Comparison of ENCODE assay signal across 9 mouse cellular contexts in the genomic region with DNA sequence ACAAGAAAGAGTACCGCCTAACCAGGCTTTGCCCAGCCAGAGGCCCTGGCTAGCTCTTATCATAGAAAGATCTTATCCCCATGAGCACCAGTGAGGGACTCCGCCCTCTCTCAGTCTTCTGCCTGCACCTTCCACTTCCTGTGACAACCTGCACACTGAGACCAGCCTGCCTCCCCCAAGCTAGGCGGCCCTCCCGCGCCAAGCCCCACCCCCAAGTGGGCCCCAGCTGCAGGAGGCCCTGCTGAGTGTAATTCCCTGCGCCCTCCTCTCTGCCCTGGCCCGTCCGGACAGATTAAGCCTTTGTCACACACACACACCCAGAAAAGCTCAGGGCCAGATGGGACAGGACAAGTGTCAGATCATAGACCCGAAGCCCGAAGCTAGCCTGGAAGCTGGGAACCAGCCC. TPM values are rescaled to one million over a fixed set of nuclear protein-coding genes. Genes with fewer than 3 reads are reported as not detected.
DNase-seq lines count a peak whose midpoint lies in the region; ATAC-seq and TF ChIP-seq lines count a peak whose summit lies in the region.
"Had no signal": no experiment of that assay in that cellular context is flagged by ENCODE, and none has a peak within 500 bp of the region (broad histone marks: within the 10 kb centered on the region; RNA-seq: fewer than 3 reads in every experiment).

No protein-coding gene starts in this region.

- ATAC-seq in forebrain, embryonic 12.5 days (ENCODE audit: low FRiP score) = no peak
- ATAC-seq in forebrain, postnatal 0 days = no peak
- peak; percentile 78 for ATAC-seq in liver, embryonic 16.5 days (ENCODE audit: low read depth)

- no peak overlapping the region for H3K4me2 ChIP-seq in forebrain, embryonic 12.5 days
- H3K4me2 ChIP-seq in forebrain, postnatal 0 days (ENCODE audit: low read depth) = no peak overlapping the region
- H3K4me2 ChIP-seq in liver, embryonic 16.5 days (ENCODE audit: low read depth, low read length) = peak overlapping the region; percentile 99

- DNase-seq in forebrain, postnatal 0 days = no peak
- DNase-seq in CD8-positive naive resting alpha-beta T cell, adult 2 months (ENCODE audit: low read depth in 2 of 2, low spot score in 2 of 2) = peak; percentile 22 to 43
- peak; percentile 62 to 75 for DNase-seq in spleen, postnatal 10 days (ENCODE audit: low spot score in 2 of 2)
- DNase-seq in gastrocnemius, adult 2 months = no peak
- DNase-seq in layer of hippocampus, adult 2 months (ENCODE audit: low spot score in 2 of 2) = no peak

- H3K9ac ChIP-seq in forebrain, embryonic 12.5 days = no peak overlapping the region; the same call in 1 of the 2 replicates
- no peak overlapping the region for H3K9ac ChIP-seq in forebrain, postnatal 0 days
- peak overlapping the region; percentile 42 for H3K9ac ChIP-seq in liver, embryonic 16.5 days (ENCODE audit: low read depth, low read length)

- H3K27me3 ChIP-seq in forebrain, embryonic 12.5 days = peaks cover 28% of the 10 kb centered on the region
- no peaks in the 10 kb centered on the region for H3K27me3 ChIP-seq in forebrain, postnatal 0 days (ENCODE audit: insufficient read depth, low read length)
- H3K27me3 ChIP-seq in erythroblast, embryonic 14.5 days (ENCODE audit: control insufficient read depth) = peaks cover 13% of the 10 kb centered on the region
- peaks cover 13% of the 10 kb centered on the region for H3K27me3 ChIP-seq in liver, embryonic 16.5 days (ENCODE audit: control insufficient read depth, insufficient read depth, low read depth, low read length)

- H3K4me3 ChIP-seq in forebrain, embryonic 12.5 days (replicated peaks) = no peak overlapping the region
- H3K4me3 ChIP-seq in forebrain, postnatal 0 days (ENCODE audit: low read depth, low read length) = no peak overlapping the region
- H3K4me3 ChIP-seq in erythroblast, embryonic 14.5 days (replicated peaks) = peak overlapping the region; percentile 47
- H3K4me3 ChIP-seq in liver, embryonic 16.5 days (ENCODE audit: low read depth, low read length) = peak overlapping the region; percentile 31
- no peak overlapping the region for H3K4me3 ChIP-seq in gastrocnemius, adult 2 months
- no peak overlapping the region for H3K4me3 ChIP-seq in layer of hippocampus, adult 2 months

- no peaks in the 10 kb centered on the region for H3K9me3 ChIP-seq in forebrain, embryonic 12.5 days
- no peaks in the 10 kb centered on the region for H3K9me3 ChIP-seq in forebrain, postnatal 0 days (ENCODE audit: low read length)
- no peaks in the 10 kb centered on the region for H3K9me3 ChIP-seq in erythroblast, embryonic 14.5 days (ENCODE audit: control insufficient read depth, low read length)
- H3K9me3 ChIP-seq in liver, embryonic 16.5 days (replicated peaks; ENCODE audit: control insufficient read depth, low read length) = no peaks in the 10 kb centered on the region

- H3K27ac ChIP-seq in forebrain, embryonic 12.5 days = peak overlapping the region; percentile 51; the same call in 1 of the 2 replicates
- no peak overlapping the region for H3K27ac ChIP-seq in forebrain, postnatal 0 days (ENCODE audit: low read depth, low read length)
- peak overlapping the region; percentile 89 for H3K27ac ChIP-seq in liver, embryonic 16.5 days (ENCODE audit: low read length)
- no peak overlapping the region for H3K27ac ChIP-seq in gastrocnemius, adult 2 months
- H3K27ac ChIP-seq in layer of hippocampus, adult 2 months = no peak overlapping the region

- no peak for TF ChIP-seq CTCF in forebrain, postnatal 0 days (IDR thresholded peaks at IDR 0.05; ENCODE audit: low read depth)
- TF ChIP-seq CTCF in gastrocnemius, adult 2 months (IDR thresholded peaks at IDR 0.05) = no peak
- no peak for TF ChIP-seq CTCF in layer of hippocampus, adult 2 months (conservative IDR thresholded peaks at IDR 0.05)

- no peaks in the 10 kb centered on the region for H3K36me3 ChIP-seq in forebrain, embryonic 12.5 days (replicated peaks)
- no peaks in the 10 kb centered on the region for H3K36me3 ChIP-seq in forebrain, postnatal 0 days (ENCODE audit: insufficient read depth)
- H3K36me3 ChIP-seq in erythroblast, embryonic 14.5 days (ENCODE audit: control insufficient read depth) = peaks cover 25% of the 10 kb centered on the region
- H3K36me3 ChIP-seq in liver, embryonic 16.5 days (ENCODE audit: control insufficient read depth, insufficient read depth) = no peaks in the 10 kb centered on the region

- peaks cover 79% of the 10 kb centered on the region for H3K4me1 ChIP-seq in forebrain, embryonic 12.5 days
- no peaks in the 10 kb centered on the region for H3K4me1 ChIP-seq in forebrain, postnatal 0 days (ENCODE audit: insufficient read depth)
- peaks cover 97% of the 10 kb centered on the region for H3K4me1 ChIP-seq in erythroblast, embryonic 14.5 days (ENCODE audit: control insufficient read depth)
- peaks cover 89% of the 10 kb centered on the region for H3K4me1 ChIP-seq in liver, embryonic 16.5 days (ENCODE audit: control insufficient read depth, low read depth, low read length)

- 9% methylated on average over 10 of the region's 10 CpGs for WGBS in forebrain, embryonic 12.5 days
- WGBS in forebrain, postnatal 0 days = 27% methylated on average over 10 of the region's 10 CpGs
- 6% methylated on average over 10 of the region's 10 CpGs for WGBS in liver, embryonic 16.5 days (ENCODE audit: insufficient replicate concordance)

- intact Hi-C loops in gastrocnemius, adult 2 months (cut with DNase I) = no loop called here

RNA-seq across cellular contexts. Expression of a gene that starts 3.9 kb away (rescaled TPM):
- polyA plus RNA-seq in forebrain, embryonic 12.5 days (2016; fragmentation: Nextera tagmentation; extraction: Ambion mirVana) = 31.4 and 34.5 TPM in 2 replicates
- total RNA-seq in forebrain, postnatal 0 days (2014; rRNA removed) = 57.4 and 58.5 TPM in 2 replicates
- 20.5 and 28.0 TPM in 2 replicates for polyA plus RNA-seq in forebrain, postnatal 0 days (2015; fragmentation: Nextera tagmentation; extraction: Ambion mirVana)
- 0.99 and 1.1 TPM in 2 replicates for polyA plus RNA-seq in erythroblast, embryonic 14.5 days (2012)
- 3.9 and 4.3 TPM in 2 replicates for polyA plus RNA-seq in liver, embryonic 16.5 days (2015; fragmentation: Nextera tagmentation; extraction: Ambion mirVana)
- total RNA-seq in gastrocnemius, adult 2 months (2021) = 1 to 10 TPM; 1.0 to 1.2 TPM
- total RNA-seq in layer of hippocampus, adult 2 months (2021) = 10 to 100 TPM; 47.6 to 52.1 TPM

RNA-seq across cellular contexts. Expression of a gene that starts 33.3 kb away (rescaled TPM):
- not detected in 2 replicates for polyA plus RNA-seq in forebrain, embryonic 12.5 days (2016; fragmentation: Nextera tagmentation; extraction: Ambion mirVana)
- not detected in 2 replicates for total RNA-seq in forebrain, postnatal 0 days (2014; rRNA removed)
- not detected in 2 replicates for polyA plus RNA-seq in forebrain, postnatal 0 days (2015; fragmentation: Nextera tagmentation; extraction: Ambion mirVana)
- not detected in 2 replicates for polyA plus RNA-seq in erythroblast, embryonic 14.5 days (2012)
- polyA plus RNA-seq in liver, embryonic 16.5 days (2015; fragmentation: Nextera tagmentation; extraction: Ambion mirVana) = not detected in 2 replicates
- total RNA-seq in gastrocnemius, adult 2 months (2021) = not detected
- total RNA-seq in layer of hippocampus, adult 2 months (2021) = not detected
- total RNA-seq: layer of hippocampus, postnatal 25 days had no signal

Comparison
In these comparisons a context has a peak if more than half of its experiments do, and no peak if none do; other contexts are left out.
1. H3K27ac ChIP-seq: peak in forebrain, embryonic 12.5 days (single experiment) and liver, embryonic 16.5 days (single experiment); none in forebrain, postnatal 0 days (single experiment), gastrocnemius, adult 2 months (single experiment) and layer of hippocampus, adult 2 months (single experiment).
2. H3K4me3 ChIP-seq: peak in erythroblast, embryonic 14.5 days (single experiment) and liver, embryonic 16.5 days (single experiment); none in forebrain, embryonic 12.5 days (single experiment), forebrain, postnatal 0 days (single experiment), gastrocnemius, adult 2 months (single experiment) and layer of hippocampus, adult 2 months (single experiment).
3. DNase-seq: peak in CD8-positive naive resting alpha-beta T cell, adult 2 months (2 of 2) and spleen, postnatal 10 days (2 of 2); none in forebrain, postnatal 0 days (single experiment), gastrocnemius, adult 2 months (single experiment) and layer of hippocampus, adult 2 months (0 of 2).